Mouse (Mus musculus): Measurements from ENCODE around the gene Mef2d.

Mef2d gene

GRCm38 (mm10) chr3:88150061-88150998, 8.2 kb downstream of the Mef2d start:
- 10% methylated on average over 14 of the region's 14 CpGs for WGBS

DNA sequence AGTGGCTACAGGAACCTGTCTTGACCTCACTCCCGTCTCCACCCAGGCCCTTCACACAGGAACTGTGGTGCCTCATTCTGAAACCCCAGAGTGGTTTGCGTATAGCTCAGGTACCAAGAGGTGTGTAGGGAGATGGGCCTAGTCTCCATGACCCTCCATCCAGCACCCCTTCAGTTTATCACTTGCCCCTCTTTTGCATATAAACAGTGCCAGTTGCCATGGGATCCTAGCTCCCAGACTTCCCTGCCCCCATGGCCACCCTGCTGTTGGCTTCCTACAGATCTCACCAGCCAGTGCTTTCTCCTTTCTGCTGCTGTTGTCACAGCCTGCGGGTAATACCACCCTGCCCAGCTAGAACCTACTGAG, 8.8 kb downstream of the Mef2d start:
- 28% methylated on average over 3 of the region's 3 CpGs for WGBS

- WGBS: 15% methylated on average over 3 of the region's 3 CpGs
Observed at GRCm38 (mm10) chr3:88152056-88152455, 9.9 kb downstream of the Mef2d start.

- whole genome bisulfite sequencing: 77% methylated on average over 3 of the region's 3 CpGs
Observed at GRCm38 (mm10) chr3:88153290-88154011, 11.3 kb downstream of the Mef2d start.

- WGBS: 77% methylated on average over 2 of the region's 2 CpGs
Observed at GRCm38 (mm10) chr3:88154236-88154635, 12.1 kb downstream of the Mef2d start.

- WGBS: 30% methylated on average over 23 of the region's 23 CpGs
Observed at GRCm38 (mm10) chr3:88157771-88158597, 15.8 kb downstream of the Mef2d start.

- 80% methylated on average over 6 of the region's 6 CpGs for WGBS
Observed at GRCm38 (mm10) chr3:88158991-88159390, 16.8 kb downstream of the Mef2d start.

DNA sequence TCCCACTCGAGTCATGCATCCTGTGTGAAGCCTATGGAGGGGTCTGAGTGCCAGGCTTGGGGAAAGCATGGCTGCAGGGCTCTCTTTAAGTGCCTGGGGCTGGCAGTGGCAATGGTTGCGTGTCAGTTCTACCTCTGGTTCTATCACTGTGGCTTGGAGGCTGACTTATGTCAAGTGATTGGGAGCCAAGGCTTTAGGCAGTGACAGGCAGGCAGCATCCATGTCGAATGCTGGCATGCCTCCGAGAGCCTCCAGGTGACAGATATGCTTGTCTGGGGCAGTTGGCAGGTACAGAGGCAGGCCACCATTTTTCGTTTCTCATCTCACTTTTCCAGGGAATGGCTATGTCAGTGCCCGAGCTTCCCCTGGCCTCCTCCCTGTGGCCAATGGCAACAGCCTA, 18.7 kb downstream of the Mef2d start:
- WGBS: 55% methylated on average over 6 of the region's 6 CpGs

- WGBS: 12% methylated on average over 8 of the region's 8 CpGs
Observed at GRCm38 (mm10) chr3:88162259-88162658, 20.1 kb downstream of the Mef2d start.

DNA sequence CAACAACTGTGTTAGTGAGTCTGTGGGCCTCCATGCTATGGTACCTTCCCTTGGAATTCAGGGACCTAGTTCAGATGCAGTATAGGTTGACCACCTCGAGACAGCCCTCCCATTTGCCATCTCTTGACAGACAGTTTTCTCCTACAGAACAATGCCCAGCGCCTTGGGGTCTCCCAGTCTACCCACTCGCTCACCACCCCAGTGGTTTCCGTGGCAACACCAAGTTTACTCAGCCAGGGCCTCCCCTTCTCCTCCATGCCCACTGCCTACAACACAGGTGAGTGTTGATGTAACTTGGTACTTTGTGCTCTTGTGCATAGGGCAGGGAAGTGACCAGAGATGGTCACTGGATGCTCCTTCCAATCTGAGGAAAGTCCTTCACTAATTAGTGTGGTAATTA, 20.6 kb downstream of the Mef2d start:
- 59% methylated on average over 4 of the region's 4 CpGs for WGBS

DNA sequence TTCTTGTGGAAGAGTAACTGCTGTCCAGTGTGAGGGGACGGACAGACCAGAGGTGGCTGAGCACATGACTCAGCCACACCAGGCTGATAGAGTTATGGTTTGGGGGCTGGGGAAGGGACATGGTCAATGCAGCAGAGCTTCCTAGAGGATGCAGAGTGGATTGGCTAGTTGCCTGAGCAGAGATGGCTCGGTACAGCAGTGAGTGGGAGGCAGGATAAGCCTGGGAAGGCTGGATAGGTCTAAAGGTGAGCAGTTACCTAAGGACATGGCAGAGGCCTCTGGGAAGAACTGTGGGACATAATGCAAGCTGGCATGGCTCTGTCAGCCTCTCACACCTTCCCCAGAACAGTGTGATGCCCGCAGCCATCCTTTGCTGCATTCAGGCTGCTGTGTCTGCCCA, 21.7 kb downstream of the Mef2d start:
- WGBS: 50% methylated on average over 3 of the region's 3 CpGs

DNA sequence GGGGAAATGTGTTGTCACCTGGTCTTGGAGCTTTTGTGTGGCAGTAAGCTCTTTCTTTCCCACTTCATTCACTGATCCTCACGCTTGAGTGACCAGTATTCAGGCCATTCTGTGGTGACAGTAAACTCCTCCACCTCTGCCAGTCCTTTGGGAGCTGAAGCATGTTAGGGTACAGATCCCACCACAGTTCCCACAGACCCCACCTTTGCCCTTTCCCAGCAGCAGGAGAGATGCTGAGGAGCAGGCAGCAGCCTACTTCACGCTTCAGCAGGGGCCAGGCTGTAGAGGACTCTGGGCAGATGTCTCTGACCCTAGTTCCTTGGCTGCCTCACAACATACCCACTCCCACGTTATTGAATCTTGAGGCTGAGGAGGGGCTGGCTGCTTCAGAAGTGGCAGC, 22.1 kb downstream of the Mef2d start:
- WGBS: 59% methylated on average over 3 of the region's 3 CpGs

GRCm38 (mm10) chr3:88166056-88166455, 23.9 kb downstream of the Mef2d start:
- WGBS: 72% methylated on average over 5 of the region's 5 CpGs

- WGBS: 71% methylated on average over 5 of the region's 5 CpGs
Observed at GRCm38 (mm10) chr3:88170361-88170760, 28.2 kb downstream of the Mef2d start.

DNA sequence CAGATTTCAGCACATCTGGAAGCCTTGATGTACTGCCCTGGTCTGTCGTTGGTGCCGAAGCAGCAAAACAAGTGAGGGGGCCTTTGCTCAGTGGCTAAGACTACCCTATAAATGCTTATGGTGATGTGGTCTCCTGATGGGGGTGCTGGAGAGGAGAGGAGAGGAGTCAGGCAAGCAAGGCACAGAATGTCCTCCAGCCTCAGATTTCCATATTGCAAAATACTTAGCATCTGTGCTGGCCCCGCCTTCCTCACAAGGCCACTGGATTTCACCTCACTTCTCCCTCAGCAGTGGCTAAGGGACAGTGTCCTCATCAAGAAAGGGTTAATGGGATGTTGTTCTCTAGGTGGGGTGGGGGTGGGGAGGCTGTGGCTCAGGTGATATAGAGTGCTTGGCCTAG, 30.3 kb downstream of the Mef2d start:
- 61% methylated on average over 3 of the region's 3 CpGs for WGBS

- 49% methylated on average over 3 of the region's 3 CpGs for WGBS
Observed at GRCm38 (mm10) chr3:88173375-88173774, 31.2 kb downstream of the Mef2d start.

DNA sequence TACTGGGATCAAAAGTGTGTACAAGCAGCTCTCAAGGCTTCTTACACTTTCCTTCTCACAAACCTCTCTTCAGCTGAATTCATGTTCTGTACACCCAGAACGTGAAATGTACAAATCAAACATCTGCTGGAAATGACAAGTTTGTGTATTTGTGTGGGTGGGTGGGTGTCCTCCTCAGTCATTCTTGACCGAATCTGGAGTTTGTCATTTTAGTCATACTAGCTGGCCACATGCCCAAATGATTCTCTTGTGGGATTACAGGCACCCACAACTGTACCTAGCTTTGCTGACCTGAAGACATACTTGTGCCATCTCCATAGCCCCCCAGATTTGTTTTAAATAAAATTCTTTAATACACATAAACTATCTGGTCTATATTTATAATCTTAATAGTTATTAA, 32.7 kb downstream of the Mef2d start:
- 43% methylated on average over 2 of the region's 2 CpGs for WGBS

DNA sequence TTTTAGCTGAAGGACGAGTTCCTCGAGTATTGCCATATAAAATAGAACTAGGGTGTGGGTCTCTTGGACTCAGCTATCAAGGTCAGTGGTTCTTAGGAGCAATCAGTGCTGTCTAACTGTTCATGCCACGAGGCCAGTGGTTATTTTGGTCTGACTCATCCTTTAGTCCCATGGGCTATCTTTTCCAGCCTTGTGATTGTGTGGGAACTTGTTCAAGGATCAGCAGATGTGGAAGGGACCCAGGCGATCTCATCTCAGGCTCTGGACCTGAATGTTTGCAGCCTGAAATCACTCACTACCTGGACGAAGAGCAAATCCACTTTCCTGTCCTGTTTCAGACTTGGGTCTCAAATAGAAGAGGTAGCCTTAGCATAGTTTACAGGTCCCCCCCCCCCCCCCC, 34.9 kb downstream of the Mef2d start:
- 39% methylated on average over 5 of the region's 5 CpGs for WGBS

- WGBS: under 1% methylated on average over 49 of the region's 49 CpGs
Observed at GRCm38 (mm10) chr3:88177562-88178345, 35.6 kb downstream of the Mef2d start.

DNA sequence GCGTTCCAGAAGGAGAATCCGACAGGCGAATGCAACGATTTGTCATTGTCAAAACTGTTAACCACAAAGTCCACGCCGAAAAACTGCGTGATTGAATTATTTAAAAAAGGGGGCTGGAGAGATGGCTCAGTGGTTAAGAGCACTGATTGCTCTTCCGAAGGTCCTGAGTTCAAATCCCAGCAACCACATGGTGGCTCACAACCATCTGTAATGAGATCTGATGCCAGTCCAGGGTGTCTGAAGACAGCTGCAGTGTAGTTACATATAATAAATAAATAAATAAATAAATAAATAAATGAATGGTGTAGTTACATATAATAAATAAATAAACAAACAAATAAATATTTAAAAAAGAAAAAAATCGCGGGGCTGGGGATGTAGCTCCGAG, 36.2 kb downstream of the Mef2d start:
- 22% methylated on average over 11 of the region's 11 CpGs for WGBS

DNA sequence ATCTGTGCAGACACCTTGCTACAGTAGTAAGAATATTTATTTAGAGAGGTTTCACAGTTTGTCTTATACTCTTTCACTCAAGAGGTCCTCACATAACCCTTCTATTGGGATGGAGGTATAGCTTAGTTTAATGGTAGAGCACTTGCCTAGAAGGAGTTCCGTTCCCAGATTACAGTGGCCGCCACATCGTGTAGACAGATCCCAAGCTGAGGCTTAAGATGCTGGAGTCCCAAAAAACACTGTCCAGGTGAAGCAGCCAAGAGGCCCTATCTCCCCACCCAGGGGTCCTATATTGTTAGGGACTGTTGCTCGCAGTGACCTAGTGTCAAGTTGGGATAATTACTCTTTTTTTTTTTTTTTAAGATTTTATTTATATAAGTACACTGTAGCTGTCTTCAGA, 36.8 kb downstream of the Mef2d start:
- WGBS: 88% methylated on average over 4 of the region's 4 CpGs

All from cerebral cortex, adult 2 months (tissue).